Mouse (Mus musculus): Measurements from ENCODE around the gene Thtpa.

- no peak for TF ChIP-seq CTCF (IDR thresholded peaks at IDR 0.05; ENCODE audit: borderline replicate concordance, extremely low read depth, insufficient read depth, insufficient read length)
- TF ChIP-seq POLR2A (IDR thresholded peaks at IDR 0.05; ENCODE audit: borderline replicate concordance, extremely low read depth, insufficient read depth, insufficient read length, poor library complexity, severe bottlenecking): no peak
Observed at GRCm38 (mm10) chr14:55086009-55086514, 8.5 kb upstream of the Thtpa start.

All from brain, embryonic 14.5 days (tissue).